Mouse (Mus musculus): Measurements from ENCODE around the gene Gm4565. TPM values are rescaled to one million over a fixed set of nuclear protein-coding genes. Genes with fewer than 3 reads are reported as not detected.
"Not testable (repeated sequence)": the region's sequence is repeated elsewhere in the genome, so short reads cannot be mapped to it uniquely, and the experiment has no call there.

The Gm4565 gene
- not detected in 2 replicates for polyA plus RNA-seq (2015; fragmentation: Nextera tagmentation; extraction: Ambion mirVana)

DNA sequence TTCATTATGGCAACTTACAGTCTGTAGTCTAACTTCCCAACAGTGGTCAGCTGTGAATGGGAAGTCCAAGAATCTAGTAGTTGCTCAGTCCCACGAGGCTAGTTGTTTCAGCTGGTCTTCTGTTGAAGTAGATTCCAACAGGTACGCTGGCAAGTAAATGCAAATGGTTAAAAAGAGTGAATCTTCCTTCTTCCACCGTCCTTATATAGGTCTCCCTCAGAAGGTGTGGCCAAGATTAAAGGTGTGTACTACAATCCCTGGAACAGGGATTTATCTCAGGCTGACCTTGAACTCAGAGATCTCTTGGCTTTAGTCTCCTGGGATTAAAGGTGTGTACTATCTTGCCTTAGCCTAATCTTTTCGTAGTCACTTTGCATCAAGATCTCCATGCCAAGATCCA lies at the start of gene Gm4565:
Gene Gm4565, minus strand, starts transcription at position 101 of the 400 bp plus-strand sequence.
- not testable (repeated sequence) for H3K4me3 ChIP-seq (ENCODE audit: low read depth, low read length); H3K4me2 ChIP-seq (ENCODE audit: low read length); H3K9me3 ChIP-seq (replicated peaks; ENCODE audit: control insufficient read depth, low read length, poor library complexity, severe bottlenecking); H3K9ac ChIP-seq (ENCODE audit: low read depth, low read length); ATAC-seq; H3K36me3 ChIP-seq (ENCODE audit: control insufficient read depth, insufficient read depth, low read length); H3K27me3 ChIP-seq (ENCODE audit: control insufficient read depth, insufficient read depth, low read depth, low read length); H3K4me1 ChIP-seq (ENCODE audit: control insufficient read depth, insufficient read depth, low read length); H3K27ac ChIP-seq (ENCODE audit: low read length)
- 69% methylated on average over 2 of the region's 4 CpGs for WGBS

DNA sequence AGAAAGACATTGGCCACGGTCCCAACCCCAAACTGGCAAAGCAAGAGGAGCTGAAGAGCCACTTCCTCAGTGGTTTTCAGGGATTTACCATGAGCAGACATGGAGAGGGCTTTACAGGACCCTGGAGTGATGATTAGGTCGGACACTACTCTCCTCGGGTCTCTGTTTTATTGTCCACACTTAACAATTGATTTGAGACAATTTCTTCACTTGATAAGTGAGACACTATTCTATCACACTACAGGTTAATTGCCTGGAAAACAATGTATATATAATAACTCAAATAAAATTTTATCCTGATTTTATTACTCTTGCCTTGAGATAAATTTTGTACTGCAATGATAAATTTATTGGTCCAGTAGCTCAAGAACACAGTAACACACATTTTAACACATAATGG lies 22.7 kb downstream of the Gm4565 start, which contains the start of gene Gm4201:
Gene Gm4201, minus strand, starts transcription at position 101 of the 400 bp plus-strand sequence.
- not testable (repeated sequence) for H3K27ac ChIP-seq (ENCODE audit: low read length); H3K4me2 ChIP-seq (ENCODE audit: low read length); H3K9ac ChIP-seq (ENCODE audit: low read depth, low read length); H3K9me3 ChIP-seq (replicated peaks; ENCODE audit: control insufficient read depth, low read length, poor library complexity, severe bottlenecking); H3K36me3 ChIP-seq (ENCODE audit: control insufficient read depth, insufficient read depth, low read length); H3K27me3 ChIP-seq (ENCODE audit: control insufficient read depth, insufficient read depth, low read depth, low read length); H3K4me3 ChIP-seq (ENCODE audit: low read depth, low read length); ATAC-seq; H3K4me1 ChIP-seq (ENCODE audit: control insufficient read depth, insufficient read depth, low read length)
- no CpG with 5 or more reads among the region's 3 CpGs for WGBS

DNA sequence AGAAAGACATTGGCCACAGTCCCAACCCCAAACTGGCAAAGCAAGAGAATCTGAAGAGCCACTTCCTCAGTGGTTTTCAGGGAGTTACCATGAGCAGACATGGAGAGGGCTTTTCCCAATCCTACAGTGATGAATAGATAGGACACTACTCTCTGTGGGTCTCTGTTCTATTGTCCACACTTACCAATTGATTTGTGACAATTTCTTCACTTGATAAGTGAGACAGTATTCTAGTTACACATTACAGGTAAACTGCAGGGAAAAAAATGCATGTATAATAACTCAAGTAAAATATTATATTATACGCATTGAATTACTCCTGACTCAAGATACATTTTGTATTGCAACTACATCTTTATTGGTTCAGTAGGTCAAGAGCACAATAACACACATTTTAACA lies 53.1 kb downstream of the Gm4565 start, which contains the start of gene Gm8677:
Gene Gm8677, minus strand, starts transcription at position 101 of the 400 bp plus-strand sequence.
- H3K36me3 ChIP-seq (ENCODE audit: control insufficient read depth, insufficient read depth, low read length); H3K4me1 ChIP-seq (ENCODE audit: control insufficient read depth, insufficient read depth, low read length); H3K27ac ChIP-seq (ENCODE audit: low read length); H3K4me2 ChIP-seq (ENCODE audit: low read length); H3K9me3 ChIP-seq (replicated peaks; ENCODE audit: control insufficient read depth, low read length, poor library complexity, severe bottlenecking); H3K9ac ChIP-seq (ENCODE audit: low read depth, low read length); H3K27me3 ChIP-seq (ENCODE audit: control insufficient read depth, insufficient read depth, low read depth, low read length); ATAC-seq; H3K4me3 ChIP-seq (ENCODE audit: low read depth, low read length): not testable (repeated sequence)
- WGBS = no CpG with 5 or more reads among the region's 1 CpGs

Other genes starting within 250 kb of the Gm4565 start
- not detected in 2 replicates for gene Gm8660, start 217.1 kb downstream of the Gm4565 start, polyA plus RNA-seq (2015; fragmentation: Nextera tagmentation; extraction: Ambion mirVana)
- gene Vmn1r148, start 174.5 kb downstream of the Gm4565 start, polyA plus RNA-seq (2015; fragmentation: Nextera tagmentation; extraction: Ambion mirVana) = not detected in 2 replicates
- gene Vmn1r149, start 149.9 kb downstream of the Gm4565 start, polyA plus RNA-seq (2015; fragmentation: Nextera tagmentation; extraction: Ambion mirVana) = not detected in 2 replicates
- gene Gm10665, start 124.1 kb downstream of the Gm4565 start, polyA plus RNA-seq (2015; fragmentation: Nextera tagmentation; extraction: Ambion mirVana) = not detected in 2 replicates
- not detected in 2 replicates for gene Vmn1r151, start 88.4 kb downstream of the Gm4565 start, polyA plus RNA-seq (2015; fragmentation: Nextera tagmentation; extraction: Ambion mirVana)
- gene Vmn1r152, start 65.2 kb downstream of the Gm4565 start, polyA plus RNA-seq (2015; fragmentation: Nextera tagmentation; extraction: Ambion mirVana) = not detected in 2 replicates
- not detected in 2 replicates for gene Gm8677, start 53.2 kb downstream of the Gm4565 start, polyA plus RNA-seq (2015; fragmentation: Nextera tagmentation; extraction: Ambion mirVana)
- not detected in 2 replicates for gene Gm4201, start 22.8 kb downstream of the Gm4565 start, polyA plus RNA-seq (2015; fragmentation: Nextera tagmentation; extraction: Ambion mirVana)
- not detected in 2 replicates for gene Vmn1r155, start 69.9 kb upstream of the Gm4565 start, polyA plus RNA-seq (2015; fragmentation: Nextera tagmentation; extraction: Ambion mirVana)
- not detected in 2 replicates for gene Gm8693, start 104.2 kb upstream of the Gm4565 start, polyA plus RNA-seq (2015; fragmentation: Nextera tagmentation; extraction: Ambion mirVana)
- not detected in 2 replicates for gene Gm4567, start 131.6 kb upstream of the Gm4565 start, polyA plus RNA-seq (2015; fragmentation: Nextera tagmentation; extraction: Ambion mirVana)
- gene Vmn1r157, start 173.6 kb upstream of the Gm4565 start, polyA plus RNA-seq (2015; fragmentation: Nextera tagmentation; extraction: Ambion mirVana) = not detected in 2 replicates
- gene Vmn1r158, start 202.7 kb upstream of the Gm4565 start, polyA plus RNA-seq (2015; fragmentation: Nextera tagmentation; extraction: Ambion mirVana) = not detected in 2 replicates

Data from midbrain, embryonic 16.5 days (tissue).